ENCODE assay signal across 11 mouse cellular contexts in genomic region chr4:129019788-129020187, GRCm38 (mm10). TPM values are rescaled to one million over a fixed set of nuclear protein-coding genes. Genes with fewer than 3 reads are reported as not detected.
DNase-seq lines count a peak whose midpoint lies in the region; ATAC-seq and TF ChIP-seq lines count a peak whose summit lies in the region.
"Had no signal": no experiment of that assay in that cellular context is flagged by ENCODE, and none has a peak within 500 bp of the region (broad histone marks: within the 10 kb centered on the region; RNA-seq: fewer than 3 reads in every experiment).

No protein-coding gene starts in this region.

- H3K27me3 ChIP-seq in heart, postnatal 0 days (ENCODE audit: control insufficient read depth, insufficient read depth, low read length): no peaks in the 10 kb centered on the region
- H3K27me3 ChIP-seq in splenic B cell, adult 2 months (ENCODE audit: control insufficient read depth, insufficient read depth, low read length, poor library complexity, severe bottlenecking): no peaks in the 10 kb centered on the region
- H3K27me3 ChIP-seq: CH12.LX; forebrain, embryonic 12.5 days had no signal

- H3K9me3 ChIP-seq in heart, postnatal 0 days (replicated peaks; ENCODE audit: control insufficient read depth, low read length): no peaks in the 10 kb centered on the region
- H3K9me3 ChIP-seq: forebrain, embryonic 12.5 days had no signal

- H3K36me3 ChIP-seq in heart, postnatal 0 days (replicated peaks; ENCODE audit: control insufficient read depth, insufficient read depth, low read length): no peaks in the 10 kb centered on the region
- no peaks in the 10 kb centered on the region for H3K36me3 ChIP-seq in splenic B cell, adult 2 months (ENCODE audit: control insufficient read depth, insufficient read depth, low read length, poor library complexity, severe bottlenecking)
- H3K36me3 ChIP-seq: forebrain, embryonic 12.5 days had no signal

- no peak overlapping the region for H3K9ac ChIP-seq in heart, postnatal 0 days (replicated peaks; ENCODE audit: low read depth, low read length)
- H3K9ac ChIP-seq: forebrain, embryonic 12.5 days had no signal

- H3K4me3 ChIP-seq in heart, postnatal 0 days (ENCODE audit: low read depth, low read length): no peak overlapping the region
- H3K4me3 ChIP-seq: forebrain, embryonic 12.5 days had no signal

- H3K27ac ChIP-seq in heart, postnatal 0 days (ENCODE audit: low read depth): peak overlapping the region; percentile 32; the same call in 1 of the 2 replicates
- H3K27ac ChIP-seq: forebrain, embryonic 12.5 days had no signal

- TF ChIP-seq EP300 in heart, postnatal 0 days (IDR thresholded peaks at IDR 0.05; ENCODE audit: low read depth): no peak

- TF ChIP-seq CTCF in heart, postnatal 0 days (IDR thresholded peaks at IDR 0.05; ENCODE audit: low read depth): no peak

- WGBS in heart, postnatal 0 days: 59% methylated on average over 9 of the region's 9 CpGs

- no peak for ATAC-seq in heart, postnatal 0 days (ENCODE audit: insufficient read depth, low read depth)

- DNase-seq in heart, postnatal 0 days (ENCODE audit: low spot score): no peak
- DNase-seq in heart, postnatal 4 days: no peak
- peak; percentile 61 for DNase-seq in right cerebral cortex, adult 18-20 months
- DNase-seq in right cerebral cortex, postnatal 10 days (ENCODE audit: low spot score in 2 of 2): no peak
- DNase-seq in cerebellum, adult 8-10 months: peak; percentile 32
- peak; percentile 33 for DNase-seq in splenic B cell, adult 2 months (ENCODE audit: low read depth, low spot score)
- no peak for DNase-seq in adrenal gland, postnatal 36 days
- DNase-seq in urinary bladder, adult 18-20 months (ENCODE audit: low spot score in 2 of 2): no peak

- no peak overlapping the region for H3K4me2 ChIP-seq in heart, postnatal 0 days (ENCODE audit: low read depth, low read length)
- H3K4me2 ChIP-seq: forebrain, embryonic 12.5 days had no signal

- peaks cover 35% of the 10 kb centered on the region for H3K4me1 ChIP-seq in heart, postnatal 0 days (ENCODE audit: control insufficient read depth, insufficient read depth)

RNA-seq across cellular contexts. Expression of gene Ak2, which starts 28.0 kb away (rescaled TPM):
- total RNA-seq in heart, postnatal 0 days (2014; rRNA removed; ENCODE audit: low replicate concordance): 46.0 and 58.6 TPM in 2 replicates
- 148 and 153 TPM in 2 replicates for polyA plus RNA-seq in heart, postnatal 0 days (2015; fragmentation: Nextera tagmentation; extraction: Ambion mirVana)
- 100 to 1,000 TPM; 104 to 105 TPM for total RNA-seq in heart, postnatal 4 days (2021)
- total RNA-seq in adrenal gland, postnatal 36 days (2021): 100 to 1,000 TPM; 131 to 134 TPM

RNA-seq across cellular contexts. Expression of gene Rnf19b, which starts 38.3 kb away (rescaled TPM):
- 25.6 and 46.0 TPM in 2 replicates for total RNA-seq in heart, postnatal 0 days (2014; rRNA removed; ENCODE audit: low replicate concordance)
- polyA plus RNA-seq in heart, postnatal 0 days (2015; fragmentation: Nextera tagmentation; extraction: Ambion mirVana): 5.8 and 7.2 TPM in 2 replicates
- total RNA-seq in heart, postnatal 4 days (2021): 10 to 100 TPM; 27.0 to 27.9 TPM
- total RNA-seq in adrenal gland, postnatal 36 days (2021): 10 to 100 TPM; 41.1 to 45.6 TPM

RNA-seq across cellular contexts. Expression of gene Azin2, which starts 57.5 kb away (rescaled TPM):
- 4.8 and 7.7 TPM in 2 replicates for total RNA-seq in heart, postnatal 0 days (2014; rRNA removed; ENCODE audit: low replicate concordance)
- 6.0 and 7.1 TPM in 2 replicates for polyA plus RNA-seq in heart, postnatal 0 days (2015; fragmentation: Nextera tagmentation; extraction: Ambion mirVana)
- total RNA-seq in heart, postnatal 4 days (2021): 1 to 10 TPM; 7.7 to 8.7 TPM
- total RNA-seq in adrenal gland, postnatal 36 days (2021): 10 to 100 TPM; 51.6 to 70.4 TPM
- total RNA-seq: megakaryocyte-erythroid progenitor cell, adult 5-6 weeks had no signal

Comparison
In these comparisons a context has a peak if more than half of its experiments do, and no peak if none do; other contexts are left out.
1. DNase-seq: peak in right cerebral cortex, adult 18-20 months (single experiment), cerebellum, adult 8-10 months (single experiment) and splenic B cell, adult 2 months (single experiment); none in heart, postnatal 0 days (single experiment), heart, postnatal 4 days (single experiment), right cerebral cortex, postnatal 10 days (0 of 2), adrenal gland, postnatal 36 days (0 of 2) and urinary bladder, adult 18-20 months (0 of 2).